Mouse (Mus musculus): Measurements from ENCODE around the gene Rpl9-ps1.

Rpl9-ps1 gene

GRCm38 (mm10) chr11:83619037-83619436, 26.4 kb downstream of the Rpl9-ps1 start:
- no peak for DNase-seq (ENCODE audit: low spot score)

GRCm38 (mm10) chr11:83618238-83618637, 27.2 kb downstream of the Rpl9-ps1 start:
- no peak for DNase-seq (ENCODE audit: low spot score)

- DNase-seq (ENCODE audit: low spot score): no peak
Measured at GRCm38 (mm10) chr11:83616586-83616985, 28.8 kb downstream of the Rpl9-ps1 start.

- no peak for DNase-seq (ENCODE audit: low spot score)
Measured at GRCm38 (mm10) chr11:83610900-83611299, 34.5 kb downstream of the Rpl9-ps1 start.

GRCm38 (mm10) chr11:83606396-83606795, 39.0 kb downstream of the Rpl9-ps1 start:
- no peak for DNase-seq (ENCODE audit: low spot score)

GRCm38 (mm10) chr11:83605535-83605934, 39.9 kb downstream of the Rpl9-ps1 start:
- no peak for DNase-seq (ENCODE audit: low spot score)

- DNase-seq (ENCODE audit: low spot score): no peak
Measured at GRCm38 (mm10) chr11:83604698-83605097, 40.7 kb downstream of the Rpl9-ps1 start.

GRCm38 (mm10) chr11:83603399-83603798, 42.0 kb downstream of the Rpl9-ps1 start:
- no peak for DNase-seq (ENCODE audit: low spot score)

- DNase-seq (ENCODE audit: low spot score): no peak
Measured at GRCm38 (mm10) chr11:83600576-83600975, 44.8 kb downstream of the Rpl9-ps1 start.

- no peak for DNase-seq (ENCODE audit: low spot score)
Measured at GRCm38 (mm10) chr11:83598991-83599390, 46.4 kb downstream of the Rpl9-ps1 start.

- no peak for DNase-seq (ENCODE audit: low spot score)
Measured at GRCm38 (mm10) chr11:83598207-83598837, 47.1 kb downstream of the Rpl9-ps1 start.

GRCm38 (mm10) chr11:83597796-83598195, 47.6 kb downstream of the Rpl9-ps1 start:
- DNase-seq (ENCODE audit: low spot score): no peak

GRCm38 (mm10) chr11:83595669-83596455, 49.6 kb downstream of the Rpl9-ps1 start:
- DNase-seq (ENCODE audit: low spot score): no peak

Data from urinary bladder, postnatal 10 days (tissue).